Mouse (Mus musculus) layer of hippocampus, adult 2 months (tissue): Measurements from ENCODE around the gene Rbm4. TPM values are rescaled to one million over a fixed set of nuclear protein-coding genes. Genes with fewer than 3 reads are reported as not detected.
A peak's percentile ranks its signal among the peaks of the same experiment; 100 is the strongest.
"Not testable (repeated sequence)": the region's sequence is repeated elsewhere in the genome, so short reads cannot be mapped to it uniquely, and the experiment has no call there.

Experiments used
- DNase-seq, 2 experiments: peaks; one replicate each; pipeline ENCODE4 v3.0.0; 2022; ENCODE audit warnings: low spot score in 2 of 2
- H3K27ac ChIP-seq: fragments of 200-600 bp; 2 replicates; pipeline ENCODE4 v1.8.1; 2022
- H3K4me3 ChIP-seq: fragments of 200-600 bp; 2 replicates; pipeline ENCODE4 v1.8.1; 2022; ENCODE audit warnings: mild to moderate bottlenecking
- CTCF ChIP-seq: fragments of 200-600 bp; conservative IDR thresholded peaks from 2 replicates; pipeline ENCODE4 v1.8.1; 2022; ENCODE audit warnings: antibody characterized with exemption, mild to moderate bottlenecking, moderate library complexity
- total RNA-seq, 2 experiments: library from RNA; stranded (reverse); gene quantifications; 2 replicates each; pipeline ENCODE4 v1.2.3; 2021

Gene Rbm4
- total RNA-seq, 2 experiments from 2014 or later = 76.1 to 95.4 TPM

- H3K4me3 ChIP-seq = peak overlapping the region; percentile 99
- DNase-seq = not testable (repeated sequence)
- peak overlapping the region; percentile 94 for H3K27ac ChIP-seq
- peak; percentile 45 for TF ChIP-seq CTCF
These were observed 18.7 kb upstream of the Rbm4 start for GRCm38 (mm10) chr19:4812334-4812949.

GRCm38 (mm10) chr19:4811909-4812242 is 18.2 kb upstream of the Rbm4 start:
- no peak for DNase-seq
- no peak for TF ChIP-seq CTCF
- Histone ChIP-seq H3K27ac (peak overlapping the region; percentile 94), H3K4me3 (peak overlapping the region; percentile 99)

GRCm38 (mm10) chr19:4811063-4811908 is 17.6 kb upstream of the Rbm4 start, which contains the start of the genes Gm21992 and Rbm14:
Gene Gm21992, minus strand, starts transcription at chr19:4811612.
Gene Rbm14, minus strand, starts transcription at chr19:4811634.
- TF ChIP-seq CTCF = no peak; the same call in 1 of the 2 replicates
- Histone ChIP-seq H3K27ac (peak within 1 kb of the TSS; percentile 94), H3K4me3 (peak within 1 kb of the TSS; percentile 99)
- peak; percentile 98 to 99 for DNase-seq

GRCm38 (mm10) chr19:4810746-4811062 is 17.0 kb upstream of the Rbm4 start:
- peak overlapping the region; percentile 94 for H3K27ac ChIP-seq
- no peak for TF ChIP-seq CTCF

GRCm38 (mm10) chr19:4810309-4810708 is 16.6 kb upstream of the Rbm4 start:
- Histone ChIP-seq H3K4me3 (peak overlapping the region; percentile 99), H3K27ac (peak overlapping the region; percentile 94)
- TF ChIP-seq CTCF = no peak
- DNase-seq = no peak

More at GRCm38 (mm10) chr19:4810746-4811062, 17.0 kb upstream of the Rbm4 start:
- no peak for DNase-seq
- peak overlapping the region; percentile 99 for H3K4me3 ChIP-seq

- DNase-seq = no peak
- no peak overlapping the region for H3K4me3 ChIP-seq
- no peak overlapping the region for H3K27ac ChIP-seq
- no peak for TF ChIP-seq CTCF
These were observed 9.6 kb upstream of the Rbm4 start for GRCm38 (mm10) chr19:4803283-4803682.

GRCm38 (mm10) chr19:4802691-4803091 is 9.0 kb upstream of the Rbm4 start:
- TF ChIP-seq CTCF = no peak
- no peak overlapping the region for H3K4me3 ChIP-seq
- H3K27ac ChIP-seq = no peak overlapping the region
- no peak for DNase-seq

GRCm38 (mm10) chr19:4799083-4799482 is 5.4 kb upstream of the Rbm4 start:
- H3K4me3 ChIP-seq = no peak overlapping the region
- TF ChIP-seq CTCF = no peak
- DNase-seq = no peak

GRCm38 (mm10) chr19:4797846-4798245 is 4.1 kb upstream of the Rbm4 start:
- TF ChIP-seq CTCF = no peak
- Histone ChIP-seq H3K4me3 (no peak overlapping the region), H3K27ac (no peak overlapping the region)
- DNase-seq = no peak

More at GRCm38 (mm10) chr19:4799083-4799482, 5.4 kb upstream of the Rbm4 start:
- no peak overlapping the region for H3K27ac ChIP-seq

- no peak for TF ChIP-seq CTCF
- Histone ChIP-seq H3K27ac (no peak overlapping the region), H3K4me3 (no peak overlapping the region)
- DNase-seq = no peak
These were observed 2.2 kb upstream of the Rbm4 start for GRCm38 (mm10) chr19:4795929-4796328.

- no peak for DNase-seq
- TF ChIP-seq CTCF = no peak
- peak overlapping the region; percentile 95 for H3K4me3 ChIP-seq
- peak overlapping the region; percentile 92 for H3K27ac ChIP-seq
These were observed 345 bp downstream of the Rbm4 start for GRCm38 (mm10) chr19:4793281-4793830.

GRCm38 (mm10) chr19:4786313-4786712 is 7.4 kb downstream of the Rbm4 start:
- no peak for TF ChIP-seq CTCF
- Histone ChIP-seq H3K4me3 (no peak overlapping the region), H3K27ac (no peak overlapping the region)
- no peak for DNase-seq

- no peak for DNase-seq
- TF ChIP-seq CTCF = no peak
- Histone ChIP-seq H3K4me3 (no peak overlapping the region), H3K27ac (no peak overlapping the region)
These were observed 8.5 kb downstream of the Rbm4 start for GRCm38 (mm10) chr19:4785206-4785605.
